28 mouse cellular contexts compared by ENCODE assay signal in genomic region chr14:71113198-71113597, GRCm38 (mm10).
DNase-seq lines count a peak whose midpoint lies in the region; ATAC-seq and TF ChIP-seq lines count a peak whose summit lies in the region.
"Had no signal": no experiment of that assay in that cellular context is flagged by ENCODE, and none has a peak within 500 bp of the region (broad histone marks: within the 10 kb centered on the region; RNA-seq: fewer than 3 reads in every experiment).

No protein-coding gene starts in this region.

- no peak overlapping the region for H3K9ac ChIP-seq in CH12.LX (ENCODE audit: insufficient read depth, low read depth)
- H3K9ac ChIP-seq: forebrain, embryonic 13.5 days; heart, embryonic 13.5 days; hindbrain, embryonic 14.5 days had no signal

- no peaks in the 10 kb centered on the region for H3K79me2 ChIP-seq in CH12.LX (replicated peaks; ENCODE audit: control insufficient read depth, extremely low read depth, insufficient read depth, poor library complexity, severe bottlenecking)

- in situ Hi-C loops in CH12.LX (cut with MboI; ENCODE audit: low pct_ligation_motif_present, low pct_unique_long_range_greater_than_20kb, low sequenced_read_pairs): no loop called here

- H3K4me1 ChIP-seq in CH12.LX (ENCODE audit: control insufficient read depth in 1 of 2, insufficient read depth in 2 of 2): no peaks in the 10 kb centered on the region
- H3K4me1 ChIP-seq in cerebellum, adult 2 months (ENCODE audit: control insufficient read depth, insufficient read depth, low read length): no peaks in the 10 kb centered on the region; the same call in 1 of the 2 replicates
- H3K4me1 ChIP-seq: forebrain, embryonic 10.5 days; forebrain, embryonic 13.5 days; heart, embryonic 10.5 days; heart, embryonic 13.5 days had no signal

- no peaks in the 10 kb centered on the region for H3K36me3 ChIP-seq in CH12.LX (replicated peaks in 1 of 2; ENCODE audit: control insufficient read depth in 1 of 2, insufficient read depth in 1 of 2, low read length in 1 of 2)
- H3K36me3 ChIP-seq: forebrain, embryonic 10.5 days; heart, embryonic 10.5 days; heart, embryonic 13.5 days had no signal

- DNase-seq in CD4-positive, CD25-positive, alpha-beta regulatory T cell, adult 2 months (ENCODE audit: low read depth, low spot score): peak; percentile 8
- peak; percentile 5 for DNase-seq in CH12.LX (ENCODE audit: extremely low read depth)
- no peak for DNase-seq in cerebellum, adult 2 months
- no peak for DNase-seq in cerebellum, adult 8-10 months
- no peak for DNase-seq in gastrocnemius, postnatal 14 days
- DNase-seq: adrenal gland, postnatal 10 days; adrenal gland, postnatal 36 days; B cell, adult 2 months; cerebellum, adult 18-20 months; cerebellum, postnatal 10 days; cerebellum, postnatal 36 days; gastrocnemius, adult 2 months; gastrocnemius, postnatal 25 days; heart, adult 2 months; heart, postnatal 14 days; heart, postnatal 4 days had no signal

- H3K27me3 ChIP-seq in CH12.LX (replicated peaks): peaks cover 3% of the 10 kb centered on the region
- no peaks in the 10 kb centered on the region for H3K27me3 ChIP-seq in cerebellum, adult 2 months (ENCODE audit: control insufficient read depth, insufficient read depth, low read length)
- H3K27me3 ChIP-seq: forebrain, embryonic 13.5 days; heart, embryonic 13.5 days; Patski had no signal

- intact Hi-C loops in gastrocnemius, postnatal 14 days (cut with DNase I; ENCODE audit: low total_unique reads): no loop called here

- ATAC-seq in CD4-positive, CD25-positive, alpha-beta regulatory T cell, adult 4 months: no peak
- peak; percentile 65 for ATAC-seq in common myeloid progenitor, adult 5-6 weeks (replicated peaks; ENCODE audit: low read depth, poor library complexity, severe bottlenecking)
- ATAC-seq in megakaryocyte progenitor cell, adult 5-6 weeks (replicated peaks; ENCODE audit: poor library complexity): peak; percentile 68
- ATAC-seq: forebrain, embryonic 13.5 days; forebrain, embryonic 16.5 days; hindbrain, postnatal 0 days; intestine, postnatal 0 days; Patski had no signal

- no peak overlapping the region for H3K4me2 ChIP-seq in CH12.LX (ENCODE audit: insufficient read depth, low read depth, poor library complexity, severe bottlenecking)
- H3K4me2 ChIP-seq: forebrain, embryonic 13.5 days; heart, embryonic 13.5 days; hindbrain, embryonic 14.5 days had no signal

- TF ChIP-seq RAD21 in CH12.LX (IDR thresholded peaks at IDR 0.05; ENCODE audit: low read depth, low read length): no peak

- no peaks in the 10 kb centered on the region for H3K9me3 ChIP-seq in CH12.LX (replicated peaks; ENCODE audit: low read length)
- H3K9me3 ChIP-seq: forebrain, embryonic 10.5 days; forebrain, embryonic 13.5 days; heart, embryonic 10.5 days; heart, embryonic 13.5 days had no signal

- no peak for TF ChIP-seq EP300 in CH12.LX (IDR thresholded peaks at IDR 0.05; ENCODE audit: low read length)

- no peak overlapping the region for H3K27ac ChIP-seq in CH12.LX (ENCODE audit: insufficient read depth, low read depth)
- H3K27ac ChIP-seq in cerebellum, adult 2 months (ENCODE audit: insufficient read depth, low read length): no peak overlapping the region
- H3K27ac ChIP-seq: forebrain, embryonic 10.5 days; forebrain, embryonic 13.5 days; gastrocnemius, adult 2 months; heart, adult 2 months; heart, embryonic 10.5 days; heart, embryonic 13.5 days; hindbrain, embryonic 14.5 days; hindbrain, postnatal 0 days had no signal

- H3K4me3 ChIP-seq in CH12.LX (replicated peaks in 1 of 3; ENCODE audit: low read depth in 2 of 3, low read length in 2 of 3, poor library complexity in 1 of 3): no peak overlapping the region
- no peak overlapping the region for H3K4me3 ChIP-seq in cerebellum, adult 2 months (replicated peaks; ENCODE audit: insufficient read depth, low read depth, low read length)
- H3K4me3 ChIP-seq: forebrain, embryonic 10.5 days; forebrain, embryonic 13.5 days; gastrocnemius, adult 2 months; heart, adult 2 months; heart, embryonic 10.5 days; heart, embryonic 13.5 days had no signal

- no peak for TF ChIP-seq CTCF in CH12.LX (conservative IDR thresholded peaks at IDR 0.05 in 1 of 2, IDR thresholded peaks at IDR 0.05 in 1 of 2; ENCODE audit: low read depth in 2 of 2, low read length in 2 of 2)
- no peak for TF ChIP-seq CTCF in cerebellum, adult 2 months (IDR thresholded peaks at IDR 0.05; ENCODE audit: borderline replicate concordance, insufficient read depth, low read depth, low read length)

- no peak for TF ChIP-seq POLR2A in CH12.LX (IDR thresholded peaks at IDR 0.05; ENCODE audit: low read depth, low read length)
- TF ChIP-seq POLR2A in cerebellum, adult 2 months (IDR thresholded peaks at IDR 0.05; ENCODE audit: borderline replicate concordance, insufficient read depth, low read length): no peak

- dilution Hi-C loops in CH12.LX (cut with MboI; ENCODE audit: extremely low pct_ligation_motif_present, extremely low pct_unique_long_range_greater_than_20kb, low sequenced_read_pairs): no loop called here

TF ChIP-seq in CH12.LX, 34 proteins besides CTCF, POLR2A, EP300 and RAD21:
- TF ChIP-seq TCF12 (IDR thresholded peaks at IDR 0.05; ENCODE audit: low read depth, low read length) (no peak), TBP (conservative IDR thresholded peaks at IDR 0.05; ENCODE audit: low read depth, low read length) (no peak), HCFC1 (IDR thresholded peaks at IDR 0.05; ENCODE audit: low read depth, low read length) (no peak), UBTF (IDR thresholded peaks at IDR 0.05; ENCODE audit: low read depth, low read length) (no peak), NELFE (IDR thresholded peaks at IDR 0.05; ENCODE audit: low read depth, low read length) (no peak), USF2 (conservative IDR thresholded peaks at IDR 0.05; ENCODE audit: low read depth, low read length) (no peak), USF1 (IDR thresholded peaks at IDR 0.05; ENCODE audit: low read depth, low read length) (no peak), CHD1 (IDR thresholded peaks at IDR 0.05; ENCODE audit: low read depth, low read length) (no peak), ETS1 (conservative IDR thresholded peaks at IDR 0.05; ENCODE audit: low read depth, low read length) (no peak), RCOR1 (conservative IDR thresholded peaks at IDR 0.05; ENCODE audit: low read depth, low read length) (no peak), ZNF384 (IDR thresholded peaks at IDR 0.05; ENCODE audit: low read depth, low read length) (no peak), JUND (conservative IDR thresholded peaks at IDR 0.05; ENCODE audit: low read depth, low read length) (no peak), PAX5 (IDR thresholded peaks at IDR 0.05; ENCODE audit: low read length) (no peak), ZMIZ1 (IDR thresholded peaks at IDR 0.05; ENCODE audit: low read depth, low read length) (no peak), SIN3A (IDR thresholded peaks at IDR 0.05; ENCODE audit: low read length) (no peak), KAT2A (IDR thresholded peaks at IDR 0.05; ENCODE audit: insufficient replicate concordance, low read length) (no peak), GABPA (IDR thresholded peaks at IDR 0.05; ENCODE audit: insufficient replicate concordance, low read depth, low read length) (no peak)

Comparison
In these comparisons a context has a peak if more than half of its experiments do, and no peak if none do; other contexts are left out.
1. DNase-seq: peak in CD4-positive, CD25-positive, alpha-beta regulatory T cell, adult 2 months (single experiment) and CH12.LX (single experiment); none in cerebellum, adult 2 months (0 of 2), cerebellum, adult 8-10 months (single experiment) and gastrocnemius, postnatal 14 days (single experiment).